Mouse (Mus musculus): ENCODE data around the gene Adgra3.

GRCm38 (mm10) chr5:50049506-50049905 is 9.3 kb downstream of the Adgra3 start:
- TF ChIP-seq CTCF (IDR thresholded peaks at IDR 0.05) (no peak), POLR2A (IDR thresholded peaks at IDR 0.05; ENCODE audit: insufficient read depth, low read depth, low read length) (no peak), EP300 (IDR thresholded peaks at IDR 0.05; ENCODE audit: insufficient read depth, low read depth, low read length) (no peak)
